Mouse (Mus musculus): ENCODE results near the gene Cacna2d3. TPM values are rescaled to one million over a fixed set of nuclear protein-coding genes. Genes with fewer than 3 reads are reported as not detected.

Gene Cacna2d3
- polyA plus RNA-seq, 1 experiment from 2014 or later, result 0.39 TPM

GRCm38 (mm10) chr14:29628213-29628612, 93.5 kb downstream of the Cacna2d3 start:
- Histone ChIP-seq H3K27me3 (no peaks in the 10 kb centered on the region), H3K9ac (no peak overlapping the region), H3K36me3 (no peaks in the 10 kb centered on the region), H3K4me3 (no peak overlapping the region), H3K4me2 (no peak overlapping the region), H3K27ac (no peak overlapping the region), H3K4me1 (replicated peaks) (no peaks in the 10 kb centered on the region), H3K9me3 (replicated peaks) (no peaks in the 10 kb centered on the region)
- ATAC-seq (replicated peaks; ENCODE audit: insufficient number of reproducible peaks, insufficient read depth, low FRiP score, low read depth), result no peak
- WGBS, result 75% methylated on average over 8 of the region's 8 CpGs

GRCm38 (mm10) chr14:29612436-29612835, 109.2 kb downstream of the Cacna2d3 start:
- Histone ChIP-seq H3K27ac (no peak overlapping the region), H3K4me1 (replicated peaks) (no peaks in the 10 kb centered on the region), H3K27me3 (no peaks in the 10 kb centered on the region), H3K4me2 (no peak overlapping the region), H3K36me3 (no peaks in the 10 kb centered on the region), H3K4me3 (no peak overlapping the region), H3K9me3 (replicated peaks) (no peaks in the 10 kb centered on the region), H3K9ac (no peak overlapping the region)
- WGBS, result 80% methylated on average over 5 of the region's 5 CpGs
- ATAC-seq (replicated peaks; ENCODE audit: insufficient number of reproducible peaks, insufficient read depth, low FRiP score, low read depth), result no peak

DNA sequence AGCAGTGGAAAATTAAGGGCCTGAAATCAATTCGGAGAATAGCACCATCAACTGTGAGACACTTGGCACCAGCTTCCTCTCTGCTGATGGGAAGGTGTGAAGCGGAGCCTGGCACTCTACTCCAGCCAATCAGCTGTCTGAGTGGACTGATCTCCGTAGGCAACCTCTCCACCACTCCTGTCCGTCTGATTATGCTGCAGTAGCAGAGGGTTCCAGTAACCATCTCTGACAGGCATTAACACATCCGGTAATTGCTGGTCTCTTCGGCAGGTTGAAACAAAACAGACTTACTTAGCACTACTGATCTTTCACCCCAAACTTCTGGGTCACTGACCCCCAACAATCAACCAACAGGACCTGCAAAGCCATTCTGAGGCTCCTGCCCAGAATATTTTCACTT, 112.9 kb downstream of the Cacna2d3 start:
- Histone ChIP-seq H3K4me1 (replicated peaks) (no peaks in the 10 kb centered on the region), H3K27me3 (no peaks in the 10 kb centered on the region), H3K9me3 (replicated peaks) (no peaks in the 10 kb centered on the region), H3K36me3 (no peaks in the 10 kb centered on the region), H3K4me3 (no peak overlapping the region), H3K9ac (no peak overlapping the region), H3K4me2 (no peak overlapping the region), H3K27ac (no peak overlapping the region)
- no peak for ATAC-seq (replicated peaks; ENCODE audit: insufficient number of reproducible peaks, insufficient read depth, low FRiP score, low read depth)
- 48% methylated on average over 6 of the region's 6 CpGs for WGBS

- Histone ChIP-seq H3K9ac (no peak overlapping the region), H3K36me3 (no peaks in the 10 kb centered on the region), H3K27me3 (no peaks in the 10 kb centered on the region), H3K4me2 (no peak overlapping the region), H3K9me3 (replicated peaks) (no peaks in the 10 kb centered on the region), H3K4me3 (no peak overlapping the region), H3K27ac (no peak overlapping the region), H3K4me1 (replicated peaks) (no peaks in the 10 kb centered on the region)
- no peak for ATAC-seq (replicated peaks; ENCODE audit: insufficient number of reproducible peaks, insufficient read depth, low FRiP score, low read depth)
- 72% methylated on average over 8 of the region's 8 CpGs for WGBS
Observed at GRCm38 (mm10) chr14:29599428-29599827, 122.2 kb downstream of the Cacna2d3 start.

GRCm38 (mm10) chr14:29592896-29593295, 128.8 kb downstream of the Cacna2d3 start:
- no peak overlapping the region for H3K27ac ChIP-seq
- ATAC-seq (replicated peaks; ENCODE audit: insufficient number of reproducible peaks, insufficient read depth, low FRiP score, low read depth), result no peak
- WGBS, result 84% methylated on average over 4 of the region's 4 CpGs

GRCm38 (mm10) chr14:29589628-29590027, 132.0 kb downstream of the Cacna2d3 start:
- ATAC-seq (replicated peaks; ENCODE audit: insufficient number of reproducible peaks, insufficient read depth, low FRiP score, low read depth), result no peak
- H3K9ac ChIP-seq, result no peak overlapping the region
- H3K4me1 ChIP-seq (replicated peaks), result no peaks in the 10 kb centered on the region
- 77% methylated on average over 9 of the region's 9 CpGs for WGBS
- no peak overlapping the region for H3K27ac ChIP-seq
- no peak overlapping the region for H3K4me2 ChIP-seq
- H3K9me3 ChIP-seq (replicated peaks), result no peaks in the 10 kb centered on the region
- H3K27me3 ChIP-seq, result no peaks in the 10 kb centered on the region
- H3K36me3 ChIP-seq, result no peaks in the 10 kb centered on the region
- no peak overlapping the region for H3K4me3 ChIP-seq

More at GRCm38 (mm10) chr14:29592896-29593295, 128.8 kb downstream of the Cacna2d3 start:
- Histone ChIP-seq H3K4me2 (no peak overlapping the region), H3K4me3 (no peak overlapping the region), H3K36me3 (no peaks in the 10 kb centered on the region), H3K4me1 (replicated peaks) (no peaks in the 10 kb centered on the region), H3K9ac (no peak overlapping the region), H3K27me3 (no peaks in the 10 kb centered on the region), H3K9me3 (replicated peaks) (no peaks in the 10 kb centered on the region)

GRCm38 (mm10) chr14:29581961-29582360, 139.7 kb downstream of the Cacna2d3 start:
- no peaks in the 10 kb centered on the region for H3K9me3 ChIP-seq (replicated peaks)
- no peak overlapping the region for H3K4me3 ChIP-seq
- no peaks in the 10 kb centered on the region for H3K27me3 ChIP-seq
- no peak overlapping the region for H3K9ac ChIP-seq
- H3K27ac ChIP-seq, result no peak overlapping the region
- no peak for ATAC-seq (replicated peaks; ENCODE audit: insufficient number of reproducible peaks, insufficient read depth, low FRiP score, low read depth)
- no peaks in the 10 kb centered on the region for H3K36me3 ChIP-seq
- no peaks in the 10 kb centered on the region for H3K4me1 ChIP-seq (replicated peaks)
- WGBS, result 61% methylated on average over 2 of the region's 2 CpGs
- H3K4me2 ChIP-seq, result no peak overlapping the region

DNA sequence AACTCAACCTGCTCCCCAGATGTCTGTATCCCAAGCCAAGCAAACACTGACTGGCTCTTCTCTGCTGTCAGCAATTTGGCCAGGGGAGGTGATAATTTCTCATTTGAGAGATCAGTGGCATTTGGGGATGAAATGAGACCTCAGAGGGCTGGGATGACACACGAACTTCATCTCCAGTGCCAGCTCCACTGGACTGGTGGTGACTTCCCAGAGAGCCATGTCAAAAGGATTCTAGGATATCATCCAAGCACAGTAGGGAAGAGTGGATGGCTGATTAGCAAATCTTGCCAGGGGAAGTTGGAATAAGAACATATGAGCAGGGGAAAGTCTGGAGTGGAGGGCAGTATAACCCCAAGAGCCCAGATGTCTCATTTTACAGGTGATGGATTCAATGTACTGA, 143.9 kb downstream of the Cacna2d3 start:
- Histone ChIP-seq H3K36me3 (no peaks in the 10 kb centered on the region), H3K4me3 (no peak overlapping the region), H3K27me3 (no peaks in the 10 kb centered on the region), H3K27ac (no peak overlapping the region), H3K9me3 (replicated peaks) (no peaks in the 10 kb centered on the region), H3K9ac (no peak overlapping the region), H3K4me1 (replicated peaks) (no peaks in the 10 kb centered on the region), H3K4me2 (no peak overlapping the region)
- 54% methylated on average over 1 of the region's 1 CpGs for WGBS
- no peak for ATAC-seq (replicated peaks; ENCODE audit: insufficient number of reproducible peaks, insufficient read depth, low FRiP score, low read depth)

GRCm38 (mm10) chr14:29575551-29575950, 146.1 kb downstream of the Cacna2d3 start:
- Histone ChIP-seq H3K9me3 (replicated peaks) (no peaks in the 10 kb centered on the region), H3K36me3 (no peaks in the 10 kb centered on the region), H3K4me2 (no peak overlapping the region), H3K4me1 (replicated peaks) (no peaks in the 10 kb centered on the region), H3K9ac (no peak overlapping the region), H3K27me3 (no peaks in the 10 kb centered on the region), H3K27ac (no peak overlapping the region), H3K4me3 (no peak overlapping the region)
- 44% methylated on average over 5 of the region's 5 CpGs for WGBS
- ATAC-seq (replicated peaks; ENCODE audit: insufficient number of reproducible peaks, insufficient read depth, low FRiP score, low read depth), result no peak

DNA sequence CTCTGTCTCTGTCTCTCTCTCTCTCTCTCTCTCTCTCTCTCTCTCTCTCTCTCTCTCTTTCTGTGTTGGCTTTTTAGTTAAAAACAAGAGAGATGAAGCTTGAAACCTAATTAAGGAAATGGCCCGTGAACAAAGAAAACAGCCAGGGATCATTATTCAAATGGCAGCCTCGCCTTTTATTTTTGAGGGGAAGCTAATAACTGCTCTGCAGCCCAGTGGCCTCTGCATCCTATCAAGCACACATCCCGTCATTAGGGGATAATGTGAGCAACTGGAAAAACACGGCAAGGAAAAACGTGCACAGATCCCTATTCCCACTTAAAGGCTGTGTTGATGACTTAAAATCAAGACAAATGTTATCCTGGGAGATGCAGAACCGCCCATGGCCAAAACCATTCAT, 159.0 kb downstream of the Cacna2d3 start:
- no peak overlapping the region for H3K27ac ChIP-seq
- no peaks in the 10 kb centered on the region for H3K36me3 ChIP-seq
- no peaks in the 10 kb centered on the region for H3K27me3 ChIP-seq
- no peaks in the 10 kb centered on the region for H3K4me1 ChIP-seq (replicated peaks)
- no peak overlapping the region for H3K4me2 ChIP-seq
- no peak overlapping the region for H3K9ac ChIP-seq
- H3K9me3 ChIP-seq (replicated peaks), result no peaks in the 10 kb centered on the region
- ATAC-seq (replicated peaks; ENCODE audit: insufficient number of reproducible peaks, insufficient read depth, low FRiP score, low read depth), result no peak
- no peak overlapping the region for H3K4me3 ChIP-seq
- WGBS, result 56% methylated on average over 6 of the region's 6 CpGs

GRCm38 (mm10) chr14:29561122-29561834, 160.4 kb downstream of the Cacna2d3 start:
- ATAC-seq (replicated peaks; ENCODE audit: insufficient number of reproducible peaks, insufficient read depth, low FRiP score, low read depth), result no peak
- H3K9me3 ChIP-seq (replicated peaks), result no peaks in the 10 kb centered on the region
- H3K27ac ChIP-seq, result no peak overlapping the region
- no peak overlapping the region for H3K9ac ChIP-seq
- H3K4me1 ChIP-seq (replicated peaks), result no peaks in the 10 kb centered on the region
- no peaks in the 10 kb centered on the region for H3K27me3 ChIP-seq
- WGBS, result 72% methylated on average over 11 of the region's 11 CpGs
- H3K36me3 ChIP-seq, result no peaks in the 10 kb centered on the region
- no peak overlapping the region for H3K4me2 ChIP-seq
- H3K4me3 ChIP-seq, result no peak overlapping the region

DNA sequence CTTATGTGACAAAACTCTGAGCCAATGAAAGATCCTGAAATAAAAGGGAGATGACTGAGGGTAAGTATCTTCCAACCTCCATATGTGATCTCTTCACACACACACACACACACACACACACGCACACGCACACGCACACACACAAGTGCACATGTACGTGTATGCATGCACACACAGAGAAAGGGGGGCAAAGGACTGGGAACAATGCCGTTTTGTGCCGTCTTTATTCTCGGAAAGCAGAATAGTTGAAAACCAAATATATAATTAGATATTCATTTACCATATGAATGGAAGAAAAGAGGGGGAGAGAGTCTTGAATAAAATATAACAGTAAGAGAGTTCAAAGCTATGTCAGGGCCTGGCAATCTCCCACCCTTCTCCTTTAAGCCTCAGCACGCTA, 163.2 kb downstream of the Cacna2d3 start:
- no peak for ATAC-seq (replicated peaks; ENCODE audit: insufficient number of reproducible peaks, insufficient read depth, low FRiP score, low read depth)
- no peak overlapping the region for H3K9ac ChIP-seq
- no peaks in the 10 kb centered on the region for H3K9me3 ChIP-seq (replicated peaks)
- H3K4me2 ChIP-seq, result no peak overlapping the region
- no peaks in the 10 kb centered on the region for H3K4me1 ChIP-seq (replicated peaks)
- no peak overlapping the region for H3K27ac ChIP-seq
- no peaks in the 10 kb centered on the region for H3K27me3 ChIP-seq
- H3K36me3 ChIP-seq, result no peaks in the 10 kb centered on the region
- no peak overlapping the region for H3K4me3 ChIP-seq
- WGBS, result 90% methylated on average over 8 of the region's 8 CpGs

All from heart, embryonic 15.5 days (tissue).